Mouse (Mus musculus) heart, adult 2 months (tissue): ENCODE measurements around the gene Ssc4d. TPM values are rescaled to one million over a fixed set of nuclear protein-coding genes. Genes with fewer than 3 reads are reported as not detected.

ENCODE experiments used
- DNase-seq, 2 experiments: peaks; one replicate each; pipeline ENCODE4 v3.0.0; 2021
- H3K27ac ChIP-seq: fragments of 200-600 bp; 2 replicates; pipeline ENCODE4 v1.8.1; 2022
- H3K27me3 ChIP-seq: fragments of 200-500 bp; 2 replicates; pipeline ENCODE4 v1.6.1; 2012; ENCODE audit warnings: mild to moderate bottlenecking, low read length, inconsistent platforms, mixed read lengths; ENCODE audit not compliant: control insufficient read depth, insufficient read depth
- H3K36me3 ChIP-seq: fragments of 200-500 bp; 2 replicates; pipeline ENCODE4 v1.6.1; 2012; ENCODE audit warnings: low read length, inconsistent platforms; ENCODE audit not compliant: control insufficient read depth, insufficient read depth
- H3K4me1 ChIP-seq: fragments of 200-500 bp; 2 replicates; pipeline ENCODE4 v1.6.1; 2011; ENCODE audit warnings: low read length; ENCODE audit not compliant: control insufficient read depth, insufficient read depth
- H3K4me3 ChIP-seq: fragments of 200-600 bp; 2 replicates; pipeline ENCODE4 v1.8.1; 2022
- H3K79me2 ChIP-seq: fragments of 200-500 bp; replicated peaks from 2 replicates; pipeline ENCODE4 v1.6.1; 2012; ENCODE audit warnings: mild to moderate bottlenecking, inconsistent platforms, low read length, moderate library complexity, mixed read lengths; ENCODE audit not compliant: control insufficient read depth, insufficient read depth
- H3K9ac ChIP-seq: fragments of 200-500 bp; 2 replicates; pipeline ENCODE4 v1.6.1; 2012; ENCODE audit warnings: low read depth, mild to moderate bottlenecking, control low read depth, inconsistent platforms, low read length, mixed read lengths
- CTCF ChIP-seq: fragments of 200-600 bp; IDR thresholded peaks from 2 replicates; pipeline ENCODE4 v1.8.1; 2022; ENCODE audit warnings: antibody characterized with exemption, mild to moderate bottlenecking, moderate library complexity
- EP300 ChIP-seq: fragments of 200-500 bp; IDR thresholded peaks from 2 replicates; pipeline ENCODE4 v1.6.1; 2011; ENCODE audit warnings: low read depth, low read length, control low read depth; ENCODE audit not compliant: insufficient read depth
- POLR2A ChIP-seq: fragments of 200-500 bp; IDR thresholded peaks from 2 replicates; pipeline ENCODE4 v1.6.1; 2011; ENCODE audit warnings: mild to moderate bottlenecking, low read depth, low read length, control low read depth; ENCODE audit not compliant: insufficient read depth
- WGBS: fragments of 180-500 bp; shearing (Covaris S2); methylation state at CpG from one replicate; pipeline ENCODE4 v1.1.7; 2018; 5-methylcytosine and 5-hydroxymethylcytosine counted together
- intact Hi-C: fragments of 180-260 bp; cut with DNase I; formaldehyde crosslinking; loops from one replicate; pipeline ENCODE4 v1.15.1; 2025
- polyA plus RNA-seq: library from polyadenylated mRNA; depleted of rRNA; stranded (reverse); fragments of >200 nt; gene quantifications from 2 replicates; pipeline ENCODE4 v1.2.3, GENCODE M21; 2012; rRNA removed
- total RNA-seq, 2 experiments: library from RNA; stranded (reverse); gene quantifications; 2 replicates each; pipeline ENCODE4 v1.2.3; 2021

Ssc4d gene
- total and polyA plus RNA-seq, 3 experiments: 0.09 to 1.0 (median 0.21) TPM

GRCm38 (mm10) chr5:135916051-135916565 is 58.2 kb downstream of the Ssc4d start:
- H3K27me3 ChIP-seq: no peaks in the 10 kb centered on the region
- no peak for DNase-seq
- peak overlapping the region; percentile 8; the same call in 1 of the 2 replicates for H3K9ac ChIP-seq
- no peak for TF ChIP-seq CTCF
- no peak for TF ChIP-seq POLR2A
- no peak for TF ChIP-seq EP300
- peaks cover 25% of the 10 kb centered on the region for H3K4me1 ChIP-seq
- intact Hi-C loops: loop anchor here (2.0 kb wide), 1 partner anchor 17 kb away; no protein-coding TSS in a partner anchor
- no peak overlapping the region for H3K4me3 ChIP-seq
- 60% methylated on average over 6 of the region's 6 CpGs for WGBS
- peaks cover 3% of the 10 kb centered on the region; the same call in 1 of the 2 replicates for H3K79me2 ChIP-seq
- H3K36me3 ChIP-seq: peaks cover 8% of the 10 kb centered on the region
- H3K27ac ChIP-seq: peak overlapping the region; percentile 96

GRCm38 (mm10) chr5:135914156-135914555 is 60.2 kb downstream of the Ssc4d start:
- WGBS: 35% methylated on average over 6 of the region's 6 CpGs
- peak overlapping the region; percentile 28; the same call in 1 of the 2 replicates for H3K9ac ChIP-seq
- H3K27me3 ChIP-seq: no peaks in the 10 kb centered on the region
- peaks cover 8% of the 10 kb centered on the region for H3K36me3 ChIP-seq
- H3K4me3 ChIP-seq: no peak overlapping the region
- TF ChIP-seq EP300 (no peak), POLR2A (peak; percentile 41; the same call in 1 of the 2 replicates)
- peak; percentile 55 to 82 for DNase-seq
- peaks cover 25% of the 10 kb centered on the region for H3K4me1 ChIP-seq
- H3K27ac ChIP-seq: peak overlapping the region; percentile 96
- intact Hi-C loops: no loop called here
- peaks cover 3% of the 10 kb centered on the region; the same call in 1 of the 2 replicates for H3K79me2 ChIP-seq

- H3K4me1 ChIP-seq: peaks cover 26% of the 10 kb centered on the region
- H3K27me3 ChIP-seq: no peaks in the 10 kb centered on the region
- 34% methylated on average over 5 of the region's 5 CpGs for WGBS
Measured at GRCm38 (mm10) chr5:135913201-135913600, 61.1 kb downstream of the Ssc4d start.

GRCm38 (mm10) chr5:135911633-135912220 is 62.6 kb downstream of the Ssc4d start:
- Histone ChIP-seq H3K9ac (no peak overlapping the region), H3K4me3 (no peak overlapping the region), H3K4me1 (peaks cover 31% of the 10 kb centered on the region), H3K36me3 (peaks cover 8% of the 10 kb centered on the region), H3K27ac (peak overlapping the region; percentile 96), H3K79me2 (peaks cover 2% of the 10 kb centered on the region; the same call in 1 of the 2 replicates), H3K27me3 (no peaks in the 10 kb centered on the region)
- intact Hi-C loops: no loop called here
- peak in 1 of 2 experiments; percentile 26 for DNase-seq
- TF ChIP-seq EP300 (no peak), POLR2A (no peak), CTCF (no peak)
- WGBS: 64% methylated on average over 11 of the region's 11 CpGs

More at GRCm38 (mm10) chr5:135913201-135913600, 61.1 kb downstream of the Ssc4d start:
- H3K36me3 ChIP-seq: peaks cover 8% of the 10 kb centered on the region
- H3K79me2 ChIP-seq: peaks cover 2% of the 10 kb centered on the region; the same call in 1 of the 2 replicates
- DNase-seq: peak; percentile 33 to 44
- no peak overlapping the region for H3K9ac ChIP-seq
- TF ChIP-seq CTCF (no peak), POLR2A (no peak), EP300 (no peak)
- intact Hi-C loops: no loop called here
- no peak overlapping the region for H3K4me3 ChIP-seq
- H3K27ac ChIP-seq: peak overlapping the region; percentile 96

- Histone ChIP-seq H3K4me1 (peaks cover 30% of the 10 kb centered on the region), H3K36me3 (peaks cover 8% of the 10 kb centered on the region), H3K27ac (peak overlapping the region; percentile 40), H3K27me3 (no peaks in the 10 kb centered on the region), H3K9ac (no peak overlapping the region), H3K4me3 (no peak overlapping the region), H3K79me2 (0 out of 2 replicates have a peak, but pooled peaks cover 1% of the 10 kb centered on the region)
- intact Hi-C loops: no loop called here
- 89% methylated on average over 25 of the region's 25 CpGs for WGBS
- no peak for DNase-seq
- TF ChIP-seq EP300 (no peak), CTCF (no peak), POLR2A (no peak)
Measured at GRCm38 (mm10) chr5:135910813-135911212, 63.5 kb downstream of the Ssc4d start.

Other genes starting within 250 kb of the Ssc4d start
- 10 to 100 TPM; 13.6 to 19.3 TPM for gene Tmem120a, start 230.1 kb downstream of the Ssc4d start, total RNA-seq
- gene Tmem120a, start 230.1 kb downstream of the Ssc4d start, polyA plus RNA-seq: 18.5 and 27.3 TPM in 2 replicates
- not detected for gene Styxl1, start 196.1 kb downstream of the Ssc4d start, total RNA-seq
- gene Styxl1, start 196.1 kb downstream of the Ssc4d start, polyA plus RNA-seq: 0.20 TPM in 1 of 2 replicates, not detected in the other
- 1,000 to 10,000 TPM; 1,645 to 1,928 TPM for gene Mdh2, start 196.1 kb downstream of the Ssc4d start, total RNA-seq
- gene Mdh2, start 196.1 kb downstream of the Ssc4d start, polyA plus RNA-seq: 2,909 and 3,459 TPM in 2 replicates
- not detected for gene Srrm3, start 167.6 kb downstream of the Ssc4d start, total RNA-seq
- not detected in 2 replicates for gene Srrm3, start 167.6 kb downstream of the Ssc4d start, polyA plus RNA-seq
- gene Hspb1, start 86.6 kb downstream of the Ssc4d start, total RNA-seq: 100 to 1,000 TPM; 434 to 446 TPM
- 427 and 635 TPM in 2 replicates for gene Hspb1, start 86.6 kb downstream of the Ssc4d start, polyA plus RNA-seq
- gene Ywhag, start 39.9 kb downstream of the Ssc4d start, total RNA-seq: 100 to 1,000 TPM; 275 to 304 TPM
- gene Ywhag, start 39.9 kb downstream of the Ssc4d start, polyA plus RNA-seq: 99.0 and 116 TPM in 2 replicates
- not detected for gene Zp3, start 5.6 kb upstream of the Ssc4d start, total RNA-seq
- gene Zp3, start 5.6 kb upstream of the Ssc4d start, polyA plus RNA-seq: not detected in 2 replicates
- gene Dtx2, start 20.3 kb upstream of the Ssc4d start, total RNA-seq: 1 to 10 TPM; 6.3 to 7.3 TPM
- 9.7 and 10.9 TPM in 2 replicates for gene Dtx2, start 20.3 kb upstream of the Ssc4d start, polyA plus RNA-seq
- 10 to 100 TPM; 16.7 to 18.6 TPM for gene Upk3b, start 64.0 kb upstream of the Ssc4d start, total RNA-seq
- gene Upk3b, start 64.0 kb upstream of the Ssc4d start, polyA plus RNA-seq: 25.8 and 30.5 TPM in 2 replicates
- gene Upk3bl, start 80.0 kb upstream of the Ssc4d start, total RNA-seq: not detected
- not detected in 2 replicates for gene Upk3bl, start 80.0 kb upstream of the Ssc4d start, polyA plus RNA-seq
- gene Rasa4, start 109.4 kb upstream of the Ssc4d start, total RNA-seq: 1 to 10 TPM; 3.8 to 4.7 TPM
- gene Rasa4, start 109.4 kb upstream of the Ssc4d start, polyA plus RNA-seq: 6.0 and 8.1 TPM in 2 replicates
- 10 to 100 TPM; 63.5 to 89.3 TPM for gene Polr2j, start 142.1 kb upstream of the Ssc4d start, total RNA-seq
- 66.9 and 70.9 TPM in 2 replicates for gene Polr2j, start 142.1 kb upstream of the Ssc4d start, polyA plus RNA-seq
- gene Lrwd1, start 161.5 kb upstream of the Ssc4d start, total RNA-seq: 1 to 10 TPM; 5.4 to 5.5 TPM
- gene Lrwd1, start 161.5 kb upstream of the Ssc4d start, polyA plus RNA-seq: 11.5 and 12.3 TPM in 2 replicates
- gene Alkbh4, start 161.6 kb upstream of the Ssc4d start, total RNA-seq: 1 to 10 TPM; 5.3 to 6.4 TPM
- gene Alkbh4, start 161.6 kb upstream of the Ssc4d start, polyA plus RNA-seq: 6.2 and 9.7 TPM in 2 replicates
- gene Orai2, start 196.2 kb upstream of the Ssc4d start, total RNA-seq: 1 to 10 TPM in 1 of 2 experiments, under 1 TPM in 1; 0.76 to 1.6 TPM
- gene Orai2, start 196.2 kb upstream of the Ssc4d start, polyA plus RNA-seq: 2.9 and 5.5 TPM in 2 replicates
- 10 to 100 TPM; 16.8 to 19.0 TPM for gene Prkrip1, start 224.4 kb upstream of the Ssc4d start, total RNA-seq
- 8.2 and 9.2 TPM in 2 replicates for gene Prkrip1, start 224.4 kb upstream of the Ssc4d start, polyA plus RNA-seq